Mouse (Mus musculus) layer of hippocampus, adult 9-11 months (tissue): ENCODE measurements around the gene Il2rg.

Source experiments
- DNase-seq: peaks from one replicate; pipeline ENCODE4 v3.0.0; 2022

Gene Il2rg

DNA sequence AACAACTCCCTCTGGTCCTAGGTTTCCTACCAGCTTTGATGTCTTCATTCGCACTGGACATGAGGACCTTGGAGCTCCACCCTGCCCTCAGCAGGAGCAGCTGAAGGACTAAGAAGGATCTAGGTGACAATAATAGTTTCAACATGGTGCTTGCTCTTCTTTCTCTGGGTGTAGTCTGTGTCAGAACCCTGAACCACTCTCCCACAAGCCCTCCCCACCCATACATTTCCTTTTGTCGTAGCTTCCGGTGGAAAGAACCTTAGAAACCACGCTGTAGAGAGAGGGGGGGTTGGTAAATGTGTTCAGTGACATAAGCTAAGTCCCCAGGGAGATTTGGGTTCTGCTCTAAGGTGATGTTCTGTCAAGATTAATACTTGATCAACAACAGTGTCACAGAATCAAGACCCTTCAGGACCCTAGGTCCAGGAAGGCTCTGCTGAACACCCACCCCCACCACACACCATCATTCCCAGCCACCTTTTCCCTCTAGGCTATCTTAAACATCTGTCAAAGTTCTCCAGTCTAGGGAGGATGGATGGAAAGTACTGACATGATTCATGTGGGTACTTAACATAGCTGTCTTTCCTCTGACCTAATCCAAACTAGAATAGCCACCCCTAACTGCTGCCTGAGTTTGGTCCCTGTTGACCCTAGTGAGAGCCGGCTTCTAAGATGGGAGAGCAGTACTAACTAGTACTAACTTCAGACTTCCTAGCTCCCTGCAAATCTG lies at the start of gene Il2rg:
Il2rg (minus strand) TSS at position 231 of the 730 bp plus-strand sequence.
- DNase-seq = no peak

DNA sequence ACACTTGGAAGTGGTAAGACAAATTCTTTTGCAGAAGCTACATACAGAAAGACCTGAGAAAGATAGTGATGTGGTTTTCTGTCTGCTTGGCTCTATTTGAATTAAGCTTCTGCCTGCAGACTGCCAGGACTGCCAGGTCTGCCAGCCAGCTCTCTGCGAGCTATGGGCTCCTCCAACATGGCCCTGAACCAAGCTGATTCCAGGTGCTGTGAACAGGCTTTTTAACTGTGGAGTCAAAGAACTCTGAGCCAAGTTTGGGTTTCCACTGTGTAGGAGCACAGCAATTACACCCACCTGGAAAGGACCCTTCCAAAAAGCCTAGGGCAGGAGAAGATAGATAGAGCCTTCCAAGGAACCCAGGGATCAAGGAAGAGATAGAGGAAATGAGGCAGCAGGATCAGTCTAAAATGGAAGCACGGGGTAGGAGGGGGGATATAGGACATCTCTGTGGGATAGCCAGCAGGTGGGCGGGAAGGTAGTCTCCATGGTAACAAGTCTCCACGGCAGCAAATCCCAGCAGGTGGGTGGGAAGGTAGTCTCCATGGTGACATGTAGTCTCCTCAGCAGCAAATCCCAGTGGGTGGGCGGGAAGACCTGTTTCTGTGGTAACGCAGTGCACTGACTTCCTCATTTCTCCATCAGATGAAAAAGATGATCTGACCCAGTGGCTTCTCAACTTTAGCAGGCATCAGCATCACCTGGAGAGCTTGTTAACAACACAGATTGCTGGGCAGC lies 45.7 kb upstream of the Il2rg start:
- peak; percentile 92 for DNase-seq

DNA sequence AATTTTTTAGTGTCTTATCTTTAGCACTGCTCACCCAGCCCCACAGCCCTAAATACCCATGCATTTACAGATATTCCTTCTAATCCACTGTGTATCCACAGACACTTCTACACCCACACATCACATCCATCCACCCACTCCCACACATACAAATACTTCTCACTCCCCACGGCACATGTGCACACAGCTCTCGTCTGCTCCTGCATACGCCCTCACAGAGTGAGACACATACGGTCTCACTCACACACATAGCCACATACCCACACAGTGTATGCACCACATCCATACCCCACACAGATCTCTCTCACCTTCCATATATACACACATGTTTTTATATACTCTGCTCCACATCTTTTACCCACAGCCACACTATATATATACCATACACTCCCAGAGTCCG lies 41.2 kb upstream of the Il2rg start:
- peak; percentile 47 for DNase-seq

DNA sequence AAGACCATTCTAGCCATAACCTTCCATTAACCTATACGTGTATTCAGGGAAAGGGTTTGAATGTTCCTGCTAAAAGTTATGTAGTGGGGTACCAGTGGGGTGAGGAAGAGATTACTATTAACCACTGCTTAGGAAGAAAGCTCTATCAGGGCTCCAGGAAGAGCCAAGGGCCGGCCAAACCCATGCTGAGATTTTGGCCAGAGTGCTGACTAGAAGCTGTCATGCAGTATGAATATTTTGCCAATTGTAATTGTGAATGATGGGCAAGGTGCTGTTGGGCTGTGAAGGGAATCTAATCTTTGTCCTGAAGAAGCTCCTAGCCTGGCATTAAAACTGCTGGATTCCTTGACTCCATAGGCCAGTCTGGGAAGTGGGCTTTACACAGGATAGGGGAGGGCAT lies 36.6 kb upstream of the Il2rg start:
- DNase-seq = no peak

DNA sequence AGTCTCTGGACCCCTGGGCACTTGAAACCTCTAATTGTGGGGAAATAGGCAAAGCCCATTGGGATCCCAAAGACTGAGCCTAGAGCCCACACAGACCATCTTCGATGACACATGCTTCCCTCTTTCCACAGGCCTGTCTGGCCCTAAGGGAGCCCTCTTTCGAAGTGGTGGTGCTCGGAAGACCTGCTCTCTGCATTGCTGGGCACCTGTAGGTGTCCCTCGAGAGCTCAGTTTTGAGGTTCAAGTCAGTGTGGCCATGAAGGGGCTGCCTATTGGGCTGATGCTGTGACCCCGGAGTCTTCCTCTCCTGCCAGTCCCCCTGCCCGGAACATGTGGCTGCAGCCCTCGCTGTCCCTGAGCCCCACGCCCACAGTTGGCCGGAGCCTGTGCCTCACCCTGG lies 33.6 kb upstream of the Il2rg start:
- DNase-seq = no peak

DNA sequence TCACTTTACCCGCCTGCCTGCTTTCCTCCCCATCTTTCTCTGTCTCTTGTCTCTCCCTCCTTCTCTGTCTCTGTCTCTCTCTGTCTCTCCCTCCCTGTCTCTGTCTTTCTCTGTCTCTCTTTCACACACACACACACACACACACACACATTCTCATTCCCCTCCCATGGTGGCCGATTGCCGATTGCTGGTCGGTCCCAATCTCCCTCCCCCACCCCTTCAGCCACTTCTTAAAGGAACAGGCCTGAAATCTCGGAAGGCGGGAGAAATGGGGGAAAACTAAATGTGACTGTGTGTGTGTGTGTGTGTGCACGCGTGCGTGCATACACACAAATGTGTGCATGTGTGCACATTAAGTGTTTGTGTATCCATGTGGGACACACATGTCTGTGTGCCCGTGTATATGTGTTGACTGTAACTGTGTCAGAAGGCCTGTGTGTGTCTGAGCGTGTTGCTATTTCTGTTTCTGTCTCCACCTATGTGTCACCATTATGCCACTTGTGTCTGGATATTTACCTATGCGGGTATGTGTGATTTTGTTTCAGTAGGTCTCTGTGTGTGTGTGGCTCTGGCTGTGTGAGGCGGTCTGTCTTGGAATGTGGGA lies 32.5 kb upstream of the Il2rg start:
- no peak for DNase-seq

DNA sequence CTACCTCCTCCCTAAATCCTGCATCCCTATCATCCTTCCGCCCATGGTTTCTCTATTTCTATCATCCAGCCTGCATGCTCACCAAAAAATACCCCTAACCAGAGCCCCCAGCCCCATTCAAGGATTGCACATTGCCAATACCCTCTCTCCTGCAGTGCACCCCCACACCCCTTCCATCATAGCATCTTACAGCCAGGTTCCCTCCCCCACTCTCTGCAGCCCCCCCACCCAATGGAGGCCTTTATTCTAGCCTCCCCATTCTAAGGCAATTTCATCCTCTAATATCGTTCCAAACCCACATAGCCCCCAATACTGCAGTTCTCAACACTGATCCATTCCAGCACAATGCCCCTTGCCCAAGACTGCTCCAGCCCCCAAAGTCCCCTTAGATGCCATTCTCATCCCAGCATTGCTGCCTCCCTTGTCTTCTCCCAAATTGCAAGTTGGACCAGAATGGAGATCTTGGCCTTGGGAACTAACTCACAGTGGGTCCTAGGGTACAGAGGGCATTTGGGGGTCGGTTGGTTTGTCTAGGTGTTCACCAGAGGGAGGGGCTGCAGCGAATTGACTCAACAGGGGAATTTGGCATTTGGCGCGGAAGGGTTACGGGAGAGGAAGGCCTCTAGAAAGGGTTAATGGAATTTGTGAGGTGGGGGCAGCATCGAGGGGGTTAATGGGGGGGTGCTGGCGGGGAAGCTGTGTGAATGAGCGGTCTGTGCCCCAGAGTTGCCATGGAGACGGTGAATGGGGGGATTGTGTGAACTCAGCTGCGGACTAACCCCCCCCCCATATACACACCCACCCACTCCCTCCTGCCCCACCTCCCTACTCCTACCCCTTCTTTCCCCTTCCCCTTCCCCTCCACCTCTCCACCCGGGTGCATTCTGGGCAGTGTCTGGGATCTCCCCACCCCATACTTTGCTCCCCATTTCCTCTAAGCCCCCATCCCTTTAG lies 31.7 kb upstream of the Il2rg start:
- DNase-seq = no peak

DNA sequence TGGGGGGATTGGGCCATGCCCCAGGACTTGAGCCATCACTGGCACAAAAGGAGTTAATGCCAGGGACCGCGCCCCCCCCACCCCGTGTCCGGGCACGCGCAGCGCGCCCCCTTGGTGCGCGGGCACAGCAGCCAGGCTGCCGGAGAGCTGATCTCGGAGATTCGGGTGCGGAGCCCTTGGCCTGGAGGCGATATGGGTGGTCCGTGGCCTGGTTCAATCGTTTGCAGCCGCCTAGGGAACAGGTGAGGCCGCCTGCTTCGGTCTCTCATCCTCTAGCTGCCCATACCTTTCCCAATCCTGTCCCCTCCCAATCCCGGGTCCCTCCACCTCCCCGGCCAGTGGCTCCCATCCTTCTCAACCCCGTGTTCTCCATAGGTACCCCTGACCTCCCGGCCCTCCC lies 31.0 kb upstream of the Il2rg start, which contains the start of gene Nlgn3:
Nlgn3 (plus strand) TSS at position 114 of the 400 bp plus-strand sequence.
- peak; percentile 37 for DNase-seq

DNA sequence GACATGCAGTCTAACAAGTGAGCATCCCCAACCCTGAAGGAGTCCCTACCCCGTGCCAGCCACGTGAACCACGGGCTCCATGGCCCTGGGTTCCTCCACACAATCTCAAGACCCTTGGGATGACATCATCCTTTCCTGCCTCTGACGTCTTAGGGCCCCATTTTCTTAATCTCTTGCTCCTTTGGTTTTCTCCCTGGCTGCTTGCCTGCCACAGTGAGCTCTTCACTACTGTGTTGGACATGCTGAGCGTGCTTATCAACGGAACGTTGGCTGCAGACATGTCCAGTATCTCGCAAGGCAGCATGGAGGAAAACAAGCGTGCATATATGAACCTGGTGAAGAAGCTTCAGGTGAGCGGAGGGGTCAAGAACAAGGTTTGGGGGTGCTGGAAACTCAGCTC lies 22.1 kb upstream of the Il2rg start:
- DNase-seq = no peak

DNA sequence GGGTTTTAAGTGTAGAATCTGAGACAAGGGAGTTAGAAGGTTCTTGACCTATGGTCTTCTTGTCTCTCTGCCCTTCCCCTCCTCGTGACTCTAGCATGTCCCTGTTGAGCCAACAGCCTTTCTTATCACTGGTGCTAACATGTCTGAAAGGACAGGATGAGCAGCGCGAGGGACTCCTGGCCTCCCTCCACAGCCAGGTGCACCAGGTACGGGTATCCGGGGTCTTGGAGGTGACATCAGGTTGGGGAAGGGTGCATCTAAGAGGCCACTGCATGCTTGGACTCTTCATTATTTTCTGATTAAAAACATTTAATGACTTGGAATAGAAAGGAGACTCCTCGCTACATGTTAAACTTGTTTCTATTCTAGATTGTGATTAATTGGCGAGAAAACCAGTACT lies 21.0 kb upstream of the Il2rg start:
- DNase-seq = no peak

DNA sequence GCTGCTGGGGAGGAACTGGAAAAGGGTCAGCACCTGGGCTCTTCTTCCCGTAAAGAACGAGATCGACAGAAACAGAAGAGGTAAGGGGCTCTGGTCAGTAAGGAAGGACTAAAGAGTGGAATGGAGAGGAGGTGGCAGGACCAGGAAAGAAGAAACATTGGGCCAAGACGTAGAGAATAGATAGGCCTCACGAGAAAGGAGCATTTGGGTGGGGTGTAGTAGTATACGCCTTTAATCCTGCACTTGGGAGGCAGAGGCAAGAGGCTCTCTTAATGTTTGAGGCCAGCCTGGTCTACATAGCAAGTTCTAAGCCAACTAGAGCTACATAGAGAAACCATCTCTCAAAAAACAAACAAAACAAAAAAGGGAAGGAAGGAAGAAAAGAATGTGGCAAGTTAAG lies 20.4 kb upstream of the Il2rg start:
- no peak for DNase-seq

DNA sequence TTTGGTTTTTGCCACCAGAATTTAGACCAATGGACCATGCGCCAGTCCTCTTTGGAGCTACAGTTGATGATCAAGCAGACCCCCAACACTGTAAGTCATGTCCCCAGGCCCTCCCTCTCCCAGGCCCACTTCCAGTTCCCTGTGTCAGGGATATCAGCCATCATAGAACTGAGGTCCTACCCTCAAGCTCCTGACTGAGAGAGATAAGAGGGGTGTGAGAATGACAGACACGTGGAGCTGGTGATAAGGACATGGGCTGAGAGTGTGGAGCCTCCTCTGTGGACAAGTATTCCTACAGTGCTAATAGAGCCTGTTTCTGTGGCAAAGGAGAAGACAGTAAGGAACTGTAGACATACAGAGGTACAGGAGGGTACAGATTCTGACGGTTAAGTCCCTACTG lies 19.5 kb upstream of the Il2rg start:
- DNase-seq = no peak

DNA sequence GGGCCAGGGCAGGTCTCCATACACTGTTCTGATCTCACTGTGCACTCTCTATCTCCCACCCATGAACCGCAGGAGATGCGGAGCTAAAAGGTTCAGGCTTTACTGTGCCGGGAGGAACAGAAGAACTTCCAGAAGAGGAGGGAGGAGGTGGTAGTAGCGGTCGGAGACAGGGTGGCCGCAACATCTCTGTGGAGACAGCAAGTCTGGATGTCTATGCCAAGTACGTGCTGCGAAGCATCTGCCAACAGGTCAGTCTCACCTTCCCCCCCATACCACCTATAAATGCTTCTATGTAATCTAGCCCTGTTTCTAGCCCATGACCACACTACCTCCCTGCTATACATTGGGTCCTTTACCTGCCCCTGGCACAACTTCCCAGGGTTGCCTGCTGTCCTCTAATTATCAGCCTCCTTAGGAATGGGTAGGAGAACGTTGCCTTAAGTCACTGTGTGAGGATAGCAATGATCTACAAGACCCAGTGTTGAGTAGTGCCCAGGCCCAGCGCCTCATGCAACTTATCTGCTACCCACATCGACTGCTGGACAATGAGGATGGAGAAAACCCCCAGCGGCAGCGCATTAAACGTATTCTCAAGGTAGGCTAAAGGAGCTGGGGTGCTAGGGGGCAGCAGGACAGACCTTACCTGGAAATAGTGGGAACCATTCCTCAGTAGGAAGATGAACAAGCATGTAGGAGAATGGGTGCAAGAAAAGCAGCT lies 18.1 kb upstream of the Il2rg start:
- no peak for DNase-seq

DNA sequence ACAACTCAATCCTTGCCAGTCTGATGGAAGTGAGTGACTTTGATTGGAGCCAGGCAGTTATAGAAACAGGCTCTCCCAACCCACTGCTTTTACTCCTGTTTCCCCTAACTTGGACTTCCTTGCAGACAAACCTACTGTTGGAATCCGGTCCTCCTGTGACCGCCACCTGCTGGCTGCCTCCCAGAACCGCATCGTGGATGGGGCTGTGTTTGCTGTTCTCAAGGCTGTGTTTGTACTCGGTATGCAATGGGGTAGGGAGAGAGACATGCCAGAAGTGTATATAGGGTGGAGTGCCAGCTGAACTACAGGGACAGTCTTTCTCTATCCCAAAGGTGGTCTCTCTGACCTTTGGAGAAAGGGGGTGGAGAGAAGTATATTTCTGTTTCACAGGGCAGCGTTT lies 17.5 kb upstream of the Il2rg start:
- DNase-seq = peak; percentile 22

DNA sequence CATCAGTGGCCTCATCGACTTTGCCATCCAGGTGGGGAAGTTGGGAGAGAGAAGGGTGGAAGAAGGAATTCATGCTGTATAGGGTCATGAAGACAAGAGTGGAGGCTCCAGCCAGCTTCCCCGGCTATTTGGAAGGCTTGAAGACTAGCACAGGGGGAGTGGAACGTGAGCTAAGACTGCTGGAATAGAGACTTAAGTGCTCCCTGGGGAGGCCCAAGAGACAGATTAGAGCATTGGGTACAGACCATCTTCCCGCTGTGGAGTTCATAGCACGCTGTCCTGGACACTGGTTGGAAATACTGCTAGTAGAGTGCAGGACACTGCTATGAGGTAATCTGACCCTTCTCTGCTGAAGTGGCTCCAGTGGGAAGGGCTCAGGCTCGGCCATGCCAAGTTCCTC lies 14.8 kb upstream of the Il2rg start:
- DNase-seq = no peak

DNA sequence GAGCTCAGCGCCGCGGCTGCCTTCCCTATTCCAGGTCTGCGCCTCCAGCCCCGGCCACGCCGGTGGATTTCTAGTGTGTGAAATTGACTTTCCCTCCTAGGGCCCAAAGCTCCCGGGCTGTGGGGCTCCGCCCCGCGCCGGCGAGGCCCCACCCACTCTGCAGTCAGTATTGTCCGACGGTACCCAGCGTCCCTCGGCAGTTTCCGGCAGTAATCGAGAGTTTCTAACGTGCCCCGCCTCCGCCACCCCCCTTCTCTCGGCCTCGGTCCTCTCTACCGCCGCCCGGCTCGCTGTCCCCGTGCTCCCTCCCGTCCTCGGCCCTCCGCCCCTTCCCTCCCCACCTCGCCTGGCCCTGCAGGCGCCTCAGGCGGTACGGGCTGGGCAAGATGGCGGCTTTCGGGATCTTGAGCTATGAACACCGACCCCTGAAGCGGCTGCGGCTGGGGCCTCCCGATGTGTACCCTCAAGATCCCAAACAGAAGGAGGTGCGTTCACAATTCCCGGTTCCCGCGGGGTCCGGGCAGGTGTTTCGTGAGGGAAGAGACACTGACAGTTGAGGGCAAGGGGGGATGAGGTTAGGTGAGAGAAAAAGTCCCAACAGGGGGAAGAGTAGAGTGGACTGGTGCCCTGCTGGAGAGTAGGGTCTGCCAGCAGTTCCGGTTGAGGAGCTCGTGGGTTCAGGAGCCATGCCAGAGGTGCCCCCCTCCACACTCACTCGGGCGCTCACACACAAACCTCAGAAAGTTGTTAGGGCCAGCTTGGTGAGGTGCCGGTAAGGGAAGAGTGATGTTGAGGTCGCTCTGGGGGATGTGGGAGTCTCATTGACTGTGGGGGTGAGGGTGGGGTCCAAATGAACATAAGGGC lies 6.1 kb upstream of the Il2rg start, which contains the start of gene Med12:
Med12 (plus strand) TSS at position 156 of the 864 bp plus-strand sequence.
- peak; percentile 86 for DNase-seq

DNA sequence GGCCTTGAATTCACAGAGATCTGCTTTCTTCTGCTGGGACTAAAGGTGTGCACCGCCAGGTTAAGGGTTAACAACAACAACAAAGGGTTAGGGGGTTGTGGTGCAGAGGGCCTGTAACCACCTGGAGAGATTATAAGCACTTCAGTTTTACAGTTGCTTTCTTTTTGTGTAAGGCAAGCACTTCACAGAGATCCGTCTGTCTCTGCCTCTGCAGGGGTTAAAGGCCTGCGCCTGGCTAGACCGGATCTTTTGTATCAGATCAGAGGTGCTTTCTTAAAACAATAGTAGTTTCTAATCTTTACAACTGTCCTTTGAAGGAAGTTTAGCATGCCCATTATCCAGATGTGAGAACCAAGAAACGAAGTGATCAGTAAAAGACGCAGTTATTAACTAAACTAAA lies 5.4 kb upstream of the Il2rg start:
- no peak for DNase-seq

DNA sequence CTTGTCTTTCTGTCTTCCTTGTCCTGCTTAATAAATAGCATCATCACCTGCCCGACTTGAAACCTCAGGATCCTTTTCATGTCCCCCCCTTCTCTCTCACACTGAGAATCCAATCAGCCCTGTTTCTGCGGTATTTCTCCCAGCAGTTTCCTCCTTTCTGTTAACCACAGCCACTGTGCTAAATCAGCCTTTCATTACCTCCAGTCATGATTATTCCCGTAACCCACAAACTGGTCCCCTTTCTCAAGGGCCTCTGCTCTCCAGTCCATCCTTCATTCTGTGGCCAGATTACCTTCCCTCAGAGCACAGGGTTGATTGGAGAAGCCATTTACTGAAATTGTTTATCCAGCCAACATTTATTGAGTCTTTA lies 685 bp upstream of the Il2rg start, which contains the start of gene Gm20489:
Gm20489 (minus strand) TSS at position 269 of the 370 bp plus-strand sequence.
- no peak for DNase-seq

DNA sequence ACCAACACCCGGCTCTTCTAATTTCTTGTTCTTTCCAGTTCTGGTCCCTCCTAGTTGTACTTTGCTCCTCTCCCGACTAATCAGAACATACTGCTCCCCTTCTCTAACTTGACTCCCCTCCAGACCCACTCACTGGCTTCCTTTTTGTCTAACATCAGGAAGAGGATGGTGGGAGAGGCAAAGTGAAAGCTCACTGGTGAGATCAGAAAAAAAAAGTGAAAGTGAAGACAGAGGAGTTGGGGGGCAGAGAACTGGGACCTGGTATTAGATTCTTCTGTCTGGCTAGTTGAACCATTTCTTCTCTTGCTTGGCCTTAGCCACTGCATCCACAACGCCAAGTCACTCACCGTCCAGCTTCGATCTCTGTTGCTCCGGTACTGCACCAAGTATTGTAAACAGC lies 1.4 kb downstream of the Il2rg start:
- no peak for DNase-seq

DNA sequence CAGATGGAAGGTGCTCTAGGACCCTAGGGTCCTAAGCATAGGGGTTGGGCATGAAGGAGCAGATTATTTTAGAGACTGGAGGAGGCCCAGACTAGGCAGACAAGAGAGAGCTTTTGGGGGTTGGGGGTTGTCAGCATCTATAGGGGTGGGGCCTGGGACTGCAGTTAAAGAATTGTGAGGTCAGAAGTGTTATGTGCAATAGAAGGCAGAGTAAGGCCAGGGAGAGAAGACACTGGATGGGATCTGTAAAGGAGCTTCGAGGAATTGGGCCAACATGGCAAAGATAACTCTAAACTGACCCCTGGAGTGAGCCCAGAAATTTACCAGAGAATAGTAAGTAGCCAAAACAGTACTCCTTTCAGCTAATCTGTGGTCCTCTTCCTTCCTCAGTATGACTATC lies 4.2 kb downstream of the Il2rg start, which contains the start of gene Gm614:
Gm614 (minus strand) TSS at position 101 of the 400 bp plus-strand sequence.
- DNase-seq = no peak
